Mouse (Mus musculus) lung, postnatal 14 days (tissue): ENCODE data around the gene Hsph1.

Source experiments
- DNase-seq: peaks from one replicate; pipeline ENCODE4 v3.0.0; 2021

The Hsph1 gene

GRCm38 (mm10) chr5:149641277-149641892 is 5.2 kb upstream of the Hsph1 start:
- no peak for DNase-seq

- no peak for DNase-seq
Measured at GRCm38 (mm10) chr5:149637306-149637705, 1.1 kb upstream of the Hsph1 start.

GRCm38 (mm10) chr5:149635556-149635955 is 620 bp downstream of the Hsph1 start:
- DNase-seq: peak; percentile 35

- no peak for DNase-seq
Measured at GRCm38 (mm10) chr5:149634409-149635035, 1.7 kb downstream of the Hsph1 start.

GRCm38 (mm10) chr5:149625547-149625946 is 10.6 kb downstream of the Hsph1 start:
- DNase-seq: no peak

- no peak for DNase-seq
Measured at GRCm38 (mm10) chr5:149623815-149624675, 12.1 kb downstream of the Hsph1 start.

- no peak for DNase-seq
Measured at GRCm38 (mm10) chr5:149622644-149623043, 13.5 kb downstream of the Hsph1 start.

GRCm38 (mm10) chr5:149622152-149622551 is 14.0 kb downstream of the Hsph1 start:
- DNase-seq: no peak

GRCm38 (mm10) chr5:149617776-149618425 is 18.3 kb downstream of the Hsph1 start:
- DNase-seq: no peak

GRCm38 (mm10) chr5:149616817-149617216 is 19.4 kb downstream of the Hsph1 start:
- DNase-seq: no peak

GRCm38 (mm10) chr5:149616138-149616537 is 20.0 kb downstream of the Hsph1 start:
- DNase-seq: no peak

GRCm38 (mm10) chr5:149612740-149613139 is 23.4 kb downstream of the Hsph1 start:
- no peak for DNase-seq

GRCm38 (mm10) chr5:149612165-149612518 is 24.0 kb downstream of the Hsph1 start:
- no peak for DNase-seq

- no peak for DNase-seq
Measured at GRCm38 (mm10) chr5:149611476-149612164, 24.6 kb downstream of the Hsph1 start.

GRCm38 (mm10) chr5:149607083-149607720 is 29.0 kb downstream of the Hsph1 start:
- no peak for DNase-seq

- DNase-seq: no peak
Measured at GRCm38 (mm10) chr5:149603241-149603640, 32.9 kb downstream of the Hsph1 start.

GRCm38 (mm10) chr5:149601996-149602395 is 34.2 kb downstream of the Hsph1 start:
- DNase-seq: no peak

GRCm38 (mm10) chr5:149597351-149597750 is 38.8 kb downstream of the Hsph1 start:
- DNase-seq: no peak

- no peak for DNase-seq
Measured at GRCm38 (mm10) chr5:149594215-149594614, 42.0 kb downstream of the Hsph1 start.

- no peak for DNase-seq
Measured at GRCm38 (mm10) chr5:149589932-149590331, 46.2 kb downstream of the Hsph1 start.

GRCm38 (mm10) chr5:149588814-149589534 is 47.2 kb downstream of the Hsph1 start:
- peak; percentile 13 for DNase-seq
